Mouse (Mus musculus) kidney, adult 9 months (tissue): ENCODE results near the gene Cpm.
"Not testable (repeated sequence)": the region's sequence is repeated elsewhere in the genome, so short reads cannot be mapped to it uniquely, and the experiment has no call there.

Experiments
- DNase-seq: peaks from one replicate; pipeline ENCODE4 v3.0.0; 2022

The Cpm gene

DNA sequence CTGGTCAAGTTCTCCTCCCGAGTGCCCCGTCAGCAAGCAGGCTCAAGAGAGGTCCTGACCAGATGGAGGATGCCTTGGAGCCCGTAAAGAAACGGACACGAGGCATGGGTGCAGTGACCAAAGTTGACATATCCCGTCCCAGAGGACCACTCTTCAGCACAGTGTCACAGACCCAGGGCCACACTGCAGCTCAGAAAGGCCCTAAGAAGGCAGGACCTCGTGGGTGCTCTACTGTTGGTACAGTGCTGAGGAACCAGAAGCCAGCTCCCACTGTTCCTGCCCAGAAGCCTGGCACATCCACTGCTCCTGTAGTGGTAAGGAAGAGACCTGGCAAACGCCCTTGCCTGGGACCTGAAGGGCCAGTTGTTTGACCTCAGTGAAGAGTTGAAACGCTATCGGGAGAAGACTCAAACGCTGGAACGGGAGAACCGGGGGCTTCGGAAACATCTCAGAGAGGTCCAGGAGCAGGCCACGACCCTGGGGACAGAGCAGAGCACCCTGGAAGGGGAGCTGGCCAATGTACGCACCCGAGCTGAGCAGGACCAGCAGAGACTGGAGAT is 34.9 kb upstream of the Cpm start:
- no peak for DNase-seq

DNA sequence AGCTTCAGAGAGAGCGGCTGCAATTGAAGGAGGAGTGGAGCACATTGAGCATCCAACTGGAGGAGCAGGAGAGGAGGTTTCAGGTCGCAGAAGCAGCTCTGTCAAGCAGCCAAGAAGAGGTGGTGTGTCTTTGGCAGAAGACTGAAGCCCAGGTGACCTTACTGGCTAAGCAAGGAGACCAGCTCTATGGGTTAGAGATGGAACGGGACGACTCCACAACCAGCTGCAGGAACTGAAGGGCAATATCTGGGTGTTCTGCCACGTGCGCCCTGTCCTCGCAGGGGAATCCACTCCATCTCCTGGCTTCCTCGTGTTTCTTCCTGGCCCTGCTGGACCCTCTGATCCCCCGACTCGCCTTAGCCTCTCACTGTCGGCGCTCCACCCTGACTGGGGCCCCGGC is 34.4 kb upstream of the Cpm start:
- no peak for DNase-seq

DNA sequence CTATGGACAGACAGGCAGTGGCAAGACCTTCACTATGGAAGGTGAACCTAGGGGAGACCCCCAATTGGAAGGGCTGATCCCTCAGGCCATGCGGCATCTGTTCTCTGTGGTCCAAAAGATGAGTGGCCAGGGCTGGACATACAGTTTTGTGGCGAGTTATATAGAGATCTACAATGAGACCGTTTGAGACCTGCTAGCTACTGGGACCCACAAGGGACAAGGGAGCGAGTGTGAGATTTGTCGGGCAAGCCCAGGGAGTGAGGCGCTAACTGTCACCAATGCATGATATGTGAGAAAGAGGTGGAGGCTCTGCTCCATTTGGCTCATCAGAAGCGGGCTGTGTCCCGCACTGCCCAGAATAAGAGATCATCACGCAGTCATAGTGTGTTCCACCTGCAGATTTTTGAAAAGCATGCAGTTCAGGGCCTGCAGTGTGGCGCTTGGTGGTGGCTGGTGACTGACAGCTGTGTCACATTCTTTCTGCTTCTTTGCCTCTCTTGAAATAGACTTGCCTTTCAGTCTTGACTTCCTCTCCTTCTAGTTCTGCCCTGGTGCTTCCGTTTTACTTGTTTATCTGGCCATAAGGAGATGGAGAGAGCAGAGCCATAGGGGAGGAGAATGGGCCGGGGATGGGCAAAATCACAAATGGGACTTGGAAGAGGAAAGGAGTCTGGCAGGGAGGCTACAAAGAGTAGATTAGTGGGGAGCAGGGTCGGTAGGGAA is 33.7 kb upstream of the Cpm start:
- DNase-seq, result no peak

DNA sequence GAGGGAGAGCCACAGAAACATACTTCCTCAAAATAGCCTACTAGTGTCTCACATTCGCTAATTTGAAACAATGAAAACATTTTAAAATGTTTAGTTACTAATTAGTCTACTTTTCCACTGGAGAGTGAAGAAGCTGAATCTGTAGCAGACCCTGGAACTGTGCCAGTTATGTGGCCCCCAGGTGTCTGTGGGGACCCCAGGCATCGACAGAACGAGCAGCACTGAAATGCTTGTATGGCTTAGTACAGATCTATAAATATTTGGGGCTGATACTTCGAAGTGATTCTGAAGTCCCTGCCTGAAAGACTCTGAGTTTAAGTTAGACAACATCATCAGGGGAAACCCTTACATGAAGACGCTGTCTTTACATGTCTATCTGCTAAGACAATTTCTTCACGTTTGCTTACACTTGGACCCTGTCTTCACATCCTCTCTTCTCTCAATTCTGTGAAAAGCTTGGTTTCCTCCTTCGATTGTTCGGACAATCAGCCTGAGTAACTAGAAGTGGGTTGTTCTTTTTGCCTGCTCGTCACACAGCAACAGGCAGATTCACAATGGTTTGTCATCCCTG is 33.0 kb upstream of the Cpm start:
- no peak for DNase-seq

DNA sequence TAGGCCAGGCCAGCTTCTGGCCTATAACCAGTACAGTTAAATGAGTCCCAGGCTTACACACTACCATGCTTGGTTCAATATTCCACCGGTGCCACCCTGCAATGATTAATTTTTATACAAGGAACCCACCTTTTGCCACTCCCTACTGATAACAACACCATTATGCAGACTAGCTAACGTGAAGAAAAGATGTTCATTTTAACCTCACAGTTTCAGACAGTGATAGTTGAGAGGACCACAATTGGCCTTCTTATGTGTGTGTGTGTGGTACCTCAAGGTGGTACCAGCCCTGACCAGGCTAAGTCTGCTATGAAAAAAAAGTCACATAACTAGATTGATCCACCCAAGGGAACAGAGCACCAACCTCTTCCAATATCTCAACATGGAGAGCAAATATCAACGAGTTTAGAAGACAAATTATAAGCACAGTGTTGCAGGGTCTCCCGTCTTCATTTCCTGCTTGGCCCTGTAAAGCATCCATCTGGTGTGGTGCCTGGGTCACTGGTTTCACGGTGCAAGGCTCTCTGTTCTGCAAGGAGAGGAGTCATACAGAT is 32.5 kb upstream of the Cpm start:
- DNase-seq, result no peak

DNA sequence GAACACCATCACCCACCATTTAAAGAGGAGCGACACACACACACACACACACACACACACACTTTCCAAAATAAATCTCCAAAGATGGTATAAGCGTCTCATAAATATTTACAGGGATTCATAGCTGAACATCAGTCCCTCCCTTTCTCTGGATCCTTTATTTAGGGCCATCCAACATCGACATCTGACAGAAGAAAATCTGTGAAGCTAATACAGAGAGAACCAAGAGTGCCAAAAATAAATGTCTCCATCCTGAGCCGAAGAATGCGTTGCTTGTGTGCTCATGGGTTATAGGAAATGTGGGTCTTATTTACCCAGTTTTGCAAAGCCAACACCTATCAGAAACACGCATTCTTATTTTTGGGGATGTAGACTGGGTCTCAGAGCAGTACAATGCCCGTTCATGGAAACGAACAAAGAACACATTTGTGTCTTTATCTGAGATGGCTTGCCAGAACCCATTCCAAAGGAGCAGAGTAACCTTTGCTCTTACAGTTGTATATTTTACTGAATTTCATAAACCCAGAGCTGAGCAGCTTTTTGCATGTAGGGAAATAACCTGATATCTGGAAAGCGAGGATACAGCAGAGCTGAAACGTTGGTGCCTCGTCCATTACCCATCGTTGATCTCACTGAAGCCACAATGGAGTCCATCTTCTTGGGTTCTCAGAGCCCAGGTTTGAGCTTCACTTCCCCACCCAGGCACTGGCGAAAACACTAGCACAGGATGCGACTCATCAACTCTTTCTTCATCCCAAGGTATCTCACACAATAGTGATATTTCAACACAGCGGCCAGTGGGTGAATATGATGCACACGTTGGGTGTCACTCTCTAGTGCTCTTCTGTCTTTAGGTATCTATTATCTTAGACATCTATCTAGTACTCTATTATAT is 31.7 kb upstream of the Cpm start:
- DNase-seq, result not testable (repeated sequence)

DNA sequence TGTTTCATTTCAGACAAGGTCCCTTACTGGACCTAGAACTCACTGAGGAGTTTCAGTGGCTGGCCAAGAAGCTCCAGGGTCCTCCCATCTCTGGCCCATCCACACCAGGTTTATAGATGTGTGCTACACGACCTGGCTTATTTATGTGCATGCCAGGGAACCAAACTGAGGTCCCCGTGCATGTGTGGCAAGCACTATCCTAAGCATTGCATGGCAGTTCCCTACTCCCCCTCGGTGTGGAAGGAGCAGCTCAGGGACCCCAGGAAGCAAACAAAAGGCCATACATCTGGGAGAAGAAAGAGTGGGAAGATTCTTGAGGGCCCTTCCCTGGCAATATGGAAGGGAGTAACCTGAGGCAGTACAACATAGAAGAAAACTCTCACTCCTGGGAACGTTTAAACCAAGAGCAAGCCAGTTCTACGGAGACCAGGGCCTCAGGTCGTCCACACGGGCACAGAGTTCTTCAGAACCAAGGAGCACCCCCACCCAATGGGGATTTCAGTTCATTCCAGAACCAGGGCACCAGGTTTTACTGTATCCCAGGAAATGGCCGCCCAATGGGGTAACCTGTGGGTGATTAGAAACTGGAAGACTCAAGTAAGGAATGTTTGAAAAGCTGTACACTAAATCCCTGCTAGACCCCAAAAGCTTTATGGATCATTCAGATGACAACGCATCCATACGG is 30.9 kb upstream of the Cpm start:
- DNase-seq, result no peak

DNA sequence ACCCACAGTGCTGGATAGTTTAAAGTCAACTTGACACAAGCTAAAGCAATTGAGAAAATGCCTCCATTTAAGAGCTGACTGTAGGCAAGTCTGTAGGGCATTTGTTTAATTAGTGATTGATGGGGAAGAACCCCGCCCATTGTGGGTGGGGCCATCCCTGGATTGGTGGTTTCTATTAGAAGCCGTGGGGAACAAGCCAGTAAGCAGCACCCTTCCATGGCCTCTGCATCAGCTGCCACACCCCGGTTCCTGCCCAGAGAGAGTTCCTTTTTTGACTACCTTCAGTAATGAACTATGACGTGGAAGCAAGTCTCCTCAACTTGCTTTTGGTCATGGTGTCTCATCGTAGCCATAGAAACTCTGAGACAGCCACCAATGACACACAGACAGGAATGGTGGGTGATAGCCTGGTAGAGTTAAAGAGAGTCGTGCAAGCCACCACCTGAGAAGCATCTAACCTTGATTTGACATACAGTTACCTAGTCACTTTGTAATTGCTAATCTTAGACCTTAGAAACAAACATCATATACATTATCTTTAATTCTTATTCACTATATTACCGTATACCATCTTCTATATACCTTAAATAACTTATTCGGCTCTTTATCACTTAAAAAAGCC is 30.2 kb upstream of the Cpm start:
- DNase-seq, result not testable (repeated sequence)

DNA sequence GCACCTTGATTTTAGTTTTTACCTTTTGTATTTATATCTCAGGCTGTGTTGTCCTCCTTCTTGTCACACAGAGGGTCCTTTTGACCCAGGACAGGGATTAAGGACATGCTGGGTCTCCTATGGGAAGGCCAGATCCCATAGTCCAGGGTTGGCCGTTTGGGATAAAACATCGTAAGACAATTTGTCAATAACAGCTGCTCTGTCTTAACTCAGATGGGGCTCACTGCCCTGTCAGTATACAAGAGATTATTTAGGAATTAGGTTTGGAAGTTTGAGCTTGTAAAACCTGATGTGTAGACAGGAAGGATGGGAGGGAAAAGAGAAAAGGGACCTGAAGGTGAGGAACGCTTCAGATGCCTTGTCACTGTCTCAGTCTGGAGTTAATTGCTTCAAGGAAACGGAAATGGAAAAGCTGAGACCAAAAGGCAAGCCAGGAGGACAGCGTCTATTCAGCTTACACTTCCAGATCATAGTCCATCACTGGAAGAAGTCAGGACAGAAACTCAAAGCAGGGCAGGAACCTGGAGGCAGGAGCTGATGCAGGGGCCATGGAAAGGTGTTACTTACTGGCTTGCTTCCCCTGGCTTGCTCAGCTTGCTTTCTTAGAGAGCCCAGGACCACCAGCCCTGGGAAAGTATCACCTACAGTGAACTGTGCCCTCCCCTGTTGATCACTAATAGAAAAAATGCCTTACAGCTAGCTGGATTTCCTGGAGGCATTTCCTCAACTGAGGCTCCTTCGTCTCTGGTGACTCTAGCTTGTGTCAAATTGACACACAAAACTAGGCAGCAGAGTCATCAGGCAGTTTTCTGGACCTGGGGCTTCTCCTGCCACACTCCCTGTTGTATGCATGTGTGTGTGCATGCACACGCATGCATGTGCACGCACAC is 27.9 kb upstream of the Cpm start:
- DNase-seq, result no peak

DNA sequence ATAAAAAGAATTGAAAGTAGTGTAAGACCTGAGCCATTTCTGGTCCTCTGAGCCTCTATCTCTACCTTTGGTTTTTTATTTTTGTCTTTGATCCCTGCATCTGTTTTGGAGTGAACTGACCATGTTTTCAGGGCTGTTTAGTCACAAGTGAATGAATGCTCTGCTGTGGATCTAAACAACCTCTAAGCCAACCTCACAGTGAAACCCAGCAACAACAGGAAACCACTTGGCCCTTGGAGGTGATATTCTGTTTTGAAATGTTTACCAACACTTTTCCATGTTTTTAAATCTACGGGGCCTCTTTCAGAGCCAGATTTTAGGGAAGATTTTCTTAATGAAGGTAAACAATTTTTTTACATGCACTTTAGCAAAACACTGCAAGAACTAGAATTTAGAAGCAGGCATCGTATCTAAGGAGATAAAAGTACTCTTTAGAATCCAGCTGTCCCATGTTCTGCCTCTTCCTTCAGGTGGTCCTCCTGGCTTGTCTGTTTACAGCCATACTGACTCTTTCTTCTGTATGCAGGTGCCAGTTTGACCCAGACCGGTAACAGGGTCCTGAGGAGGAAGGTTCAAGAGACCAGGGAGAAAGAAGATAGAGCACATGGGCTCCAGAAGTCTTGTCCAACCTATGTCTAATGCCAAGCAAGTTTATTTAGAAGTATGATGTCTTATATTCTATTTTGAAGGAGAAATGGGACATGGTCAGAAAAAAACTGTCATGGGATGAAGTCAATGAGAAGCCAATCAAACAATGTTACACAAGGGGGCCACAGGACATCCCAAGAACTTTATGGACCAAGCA is 26.8 kb upstream of the Cpm start:
- DNase-seq, result no peak

DNA sequence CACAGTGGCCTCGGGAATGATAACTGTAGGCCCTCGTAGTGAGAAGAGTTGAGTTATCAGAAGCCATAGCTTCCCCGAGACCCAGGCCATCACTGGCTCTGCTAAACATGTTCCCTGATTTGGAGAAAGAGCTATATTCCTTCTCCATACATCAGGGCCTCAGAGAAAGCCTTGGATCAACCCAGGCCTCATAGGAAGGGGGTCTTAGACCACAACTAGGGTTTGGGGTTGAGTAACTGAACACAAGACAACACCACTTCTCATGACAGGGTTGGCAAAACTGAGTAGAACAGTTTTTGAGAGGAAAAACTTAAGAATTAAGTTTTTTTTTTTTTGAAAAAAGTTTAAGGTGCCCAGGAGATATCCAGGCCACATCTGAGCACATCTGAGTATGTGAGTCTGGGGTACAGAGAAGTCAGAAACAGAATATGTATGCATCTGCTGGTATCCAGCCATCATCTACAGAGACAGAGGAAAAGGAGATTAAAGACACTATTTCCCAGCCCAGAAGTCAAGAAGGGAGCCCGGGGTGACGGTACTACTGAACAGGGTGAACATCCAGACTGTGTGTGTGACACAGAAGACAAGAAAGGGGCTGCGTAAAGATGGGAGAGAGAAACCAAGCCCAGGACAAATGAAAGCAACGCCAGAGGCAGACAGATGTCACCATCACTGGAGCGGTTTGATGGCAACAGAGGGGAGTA is 26.0 kb upstream of the Cpm start:
- DNase-seq, result no peak

DNA sequence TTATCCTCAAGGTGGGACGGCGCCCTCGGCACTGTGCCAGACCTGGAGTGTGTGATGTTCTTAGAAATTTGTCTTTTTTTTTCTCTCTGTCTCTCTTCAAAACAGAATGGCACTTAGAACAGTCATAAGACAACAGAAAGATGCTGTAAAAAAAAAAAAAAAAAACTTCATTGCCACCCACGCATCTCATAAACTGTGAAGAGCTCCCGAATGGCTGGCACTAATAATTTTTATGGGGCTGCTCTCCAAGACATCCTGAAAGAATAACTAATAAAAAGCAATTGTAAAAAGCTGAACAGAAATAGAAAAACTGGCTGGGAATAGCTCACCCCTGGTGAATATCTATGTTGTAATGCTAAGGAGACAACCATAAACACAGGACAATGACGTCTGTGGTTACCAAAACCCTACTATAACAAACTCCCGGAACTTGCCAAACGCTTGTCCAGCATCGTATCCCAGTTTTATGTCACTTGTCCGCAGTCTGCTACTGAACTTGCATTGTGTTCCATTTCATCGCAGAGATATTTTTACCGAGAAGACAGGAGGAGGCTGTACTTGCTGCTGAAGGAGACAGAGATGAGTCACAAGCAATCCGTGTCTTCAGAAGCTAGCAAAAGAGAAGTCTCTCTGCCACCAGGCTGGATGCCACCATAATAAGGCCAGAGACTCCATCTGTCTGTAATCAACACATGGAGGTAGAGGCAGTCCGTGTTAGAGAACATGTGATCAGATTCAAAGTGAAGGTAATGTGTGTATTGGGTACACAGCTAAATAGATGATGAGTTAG is 25.3 kb upstream of the Cpm start:
- no peak for DNase-seq

DNA sequence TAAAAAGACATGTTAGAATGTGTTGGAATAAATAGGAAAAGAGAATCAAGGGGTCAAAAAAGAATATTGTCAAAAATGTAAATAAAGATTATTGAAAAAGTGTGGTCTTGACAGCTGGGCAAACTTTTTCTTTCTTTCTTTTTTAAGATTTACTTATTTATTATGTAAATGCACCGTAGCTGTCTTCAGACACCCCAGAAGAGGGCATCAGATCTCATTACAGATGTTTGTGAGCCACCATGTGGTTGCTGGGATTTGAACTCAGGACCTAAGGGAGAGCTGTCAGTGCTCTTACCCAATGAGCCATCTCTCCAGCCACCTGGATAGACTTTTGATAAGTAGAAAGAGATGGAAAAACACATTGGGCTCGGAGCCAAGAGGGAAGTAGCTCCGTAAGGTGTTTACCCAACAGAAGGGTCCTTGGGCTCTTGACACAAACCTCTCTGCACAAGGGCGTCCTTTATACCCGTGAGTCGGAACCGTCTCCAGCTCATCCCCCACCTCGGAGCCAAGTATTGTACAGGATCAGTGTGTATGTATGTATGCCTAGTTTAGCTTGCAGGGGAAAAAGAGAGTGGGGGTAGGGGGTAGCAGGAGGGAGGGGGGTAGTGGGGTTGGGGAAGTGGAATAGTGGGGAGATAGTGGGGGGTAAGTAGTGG is 24.5 kb upstream of the Cpm start:
- DNase-seq, result no peak

DNA sequence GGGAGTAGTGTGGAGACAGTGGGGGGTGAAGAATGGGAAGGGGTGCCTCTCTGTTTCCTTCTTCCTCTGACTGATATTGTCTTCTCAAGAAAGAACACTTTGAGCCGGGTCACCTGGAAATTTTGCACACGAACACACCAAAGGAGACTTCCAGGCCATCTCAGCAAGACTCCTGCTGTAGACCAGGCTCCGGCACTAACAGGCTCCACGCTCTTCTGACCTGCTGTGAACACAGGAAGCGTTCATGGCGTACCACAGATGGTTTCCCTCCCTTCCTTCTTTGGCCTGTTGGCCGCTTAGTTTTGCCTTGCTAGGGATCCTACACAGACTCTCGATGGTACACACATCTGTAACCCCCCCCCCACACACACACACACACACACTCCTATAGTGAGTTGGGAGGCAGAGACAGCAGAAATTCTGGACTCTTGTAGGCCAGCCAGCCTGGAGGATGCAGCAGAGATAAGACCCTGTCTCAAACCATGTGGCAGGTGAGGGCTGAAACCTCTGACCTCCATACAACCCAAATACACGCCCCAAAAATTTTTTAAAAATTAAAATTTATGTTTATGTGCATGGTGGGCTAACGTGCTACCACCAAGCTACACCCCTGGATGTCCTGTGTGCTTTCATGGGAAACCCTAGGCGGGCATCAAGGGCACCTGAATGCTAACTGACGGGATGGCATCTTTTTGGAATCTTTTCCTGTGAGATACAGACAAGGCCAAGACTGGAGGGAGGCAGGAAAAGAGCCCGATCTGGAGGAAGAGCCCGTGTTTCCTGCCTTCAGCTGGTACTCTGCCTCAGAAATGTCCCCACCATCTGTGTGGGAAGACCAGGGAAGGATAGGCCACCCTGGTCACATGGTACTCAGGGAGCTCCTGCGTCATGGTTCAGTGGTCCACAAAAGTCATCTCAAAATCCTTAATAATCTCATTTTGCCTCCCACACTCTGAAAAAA is 23.7 kb upstream of the Cpm start:
- DNase-seq, result no peak

DNA sequence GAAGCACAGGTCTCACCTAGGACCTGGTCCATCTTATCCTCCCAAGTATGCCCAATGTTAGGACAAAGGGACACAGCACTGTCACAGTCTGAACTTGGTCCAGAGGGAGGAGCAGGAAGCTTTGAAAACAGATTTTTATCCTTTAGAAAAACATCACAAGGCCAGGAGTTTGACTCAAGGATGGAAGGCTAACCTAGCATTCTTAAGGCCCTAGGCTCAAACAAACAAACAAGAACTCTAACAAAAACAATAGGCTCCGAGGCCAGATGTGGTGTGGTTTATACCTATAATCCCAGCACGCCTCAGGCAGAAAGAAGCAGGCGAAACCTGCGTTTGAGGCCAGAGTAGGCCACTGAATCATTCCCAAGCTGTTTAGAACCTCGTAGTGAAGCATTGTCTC is 22.9 kb upstream of the Cpm start:
- DNase-seq, result no peak

DNA sequence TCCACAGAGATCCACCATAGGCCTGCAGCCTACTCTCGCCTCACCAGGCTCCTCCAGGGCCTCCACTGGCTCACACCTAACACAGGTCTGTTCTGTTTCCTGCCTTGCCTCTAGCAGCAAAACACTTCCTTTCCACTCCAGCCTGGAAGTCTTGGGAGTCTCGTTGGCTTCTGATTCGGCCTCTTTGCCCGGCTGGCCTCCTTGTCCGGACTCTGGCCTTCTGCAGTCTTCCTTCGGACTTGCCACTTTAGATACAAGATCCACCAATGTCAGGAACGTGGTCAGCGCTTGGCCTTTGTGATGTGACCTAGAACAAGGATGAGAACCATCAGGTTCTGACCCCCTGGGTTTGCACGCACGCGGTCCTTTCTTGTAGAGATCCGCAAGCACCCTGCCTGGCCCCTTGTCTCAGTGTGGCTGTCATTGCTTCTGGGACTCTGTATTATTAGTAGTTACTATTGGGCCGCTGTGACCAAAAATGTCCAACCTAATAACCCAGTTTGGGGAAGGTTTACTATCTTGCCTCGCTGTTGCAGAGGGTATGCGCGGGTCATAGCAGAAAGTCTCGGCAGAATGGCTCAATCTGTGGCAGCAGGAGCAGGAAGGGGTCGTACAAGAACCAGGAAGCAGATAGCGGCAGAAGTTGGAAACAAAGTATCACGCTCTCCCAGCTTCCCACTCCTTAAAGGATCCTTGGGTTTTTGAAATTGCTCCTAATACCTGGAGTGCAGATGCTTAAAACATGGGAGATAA is 22.1 kb upstream of the Cpm start:
- no peak for DNase-seq
